Mouse (Mus musculus) embryonic facial prominence, embryonic 14.5 days (tissue): ENCODE measurements around the gene Dvl3. TPM values are rescaled to one million over a fixed set of nuclear protein-coding genes. Genes with fewer than 3 reads are reported as not detected.

ENCODE experiments used
- ATAC-seq: fragments of 200-750 bp; cut with Nextera tagmentation; 2 replicates; pipeline ENCODE4 v1.8.0; 2017; ENCODE audit warnings: low read depth, moderate number of reproducible peaks, moderate TSS enrichment
- DNase-seq: peaks from one replicate; pipeline ENCODE4 v3.0.0-alpha.2; 2015; ENCODE audit warnings: low spot score
- H3K27ac ChIP-seq: fragments of 300-500 bp; sonication (generic); replicated peaks from 2 replicates; pipeline ENCODE4 v1.5.1; 2014; ENCODE audit warnings: low read depth, mild to moderate bottlenecking, low read length, moderate library complexity
- H3K27me3 ChIP-seq: fragments of 300-500 bp; sonication (generic); replicated peaks from 2 replicates; pipeline ENCODE4 v1.6.1; 2014; ENCODE audit warnings: low read length; ENCODE audit not compliant: control insufficient read depth, insufficient read depth
- H3K36me3 ChIP-seq: fragments of 300-500 bp; sonication (generic); 2 replicates; pipeline ENCODE4 v1.6.1; 2014; ENCODE audit warnings: low read length, mixed read lengths; ENCODE audit not compliant: control insufficient read depth, insufficient read depth
- H3K4me1 ChIP-seq: fragments of 300-500 bp; sonication (generic); 2 replicates; pipeline ENCODE4 v1.6.1; 2014; ENCODE audit warnings: antibody characterized with exemption, low read length; ENCODE audit not compliant: control insufficient read depth, insufficient read depth
- H3K4me2 ChIP-seq: fragments of 300-500 bp; sonication (generic); 2 replicates; pipeline ENCODE4 v1.6.1; 2014; ENCODE audit warnings: low read depth, mild to moderate bottlenecking, low read length, moderate library complexity, mixed read lengths
- H3K4me3 ChIP-seq: fragments of 300-500 bp; sonication (generic); 2 replicates; pipeline ENCODE4 v1.5.1; 2014; ENCODE audit warnings: low read depth, mild to moderate bottlenecking, low read length
- H3K9ac ChIP-seq: fragments of 300-500 bp; sonication (generic); 2 replicates; pipeline ENCODE4 v1.6.1; 2014; ENCODE audit warnings: low read depth, mild to moderate bottlenecking, low read length, moderate library complexity, mixed read lengths
- H3K9me3 ChIP-seq: fragments of 300-500 bp; sonication (generic); 2 replicates; pipeline ENCODE4 v1.6.1; 2016; ENCODE audit warnings: low read length; ENCODE audit not compliant: control insufficient read depth
- WGBS: fragments of 180-500 bp; shearing (Covaris S2); extraction: QIAGEN DNeasy Blood & Tissue Kit; methylation state at CpG from one replicate; pipeline ENCODE4 v1.1.7; 2014; 5-methylcytosine and 5-hydroxymethylcytosine counted together
- polyA plus RNA-seq: library from polyadenylated mRNA; unstranded; fragments of >200 nt; fragmentation: Nextera tagmentation; extraction: Ambion mirVana; gene quantifications from 2 replicates; pipeline ENCODE4 v1.2.1, GENCODE M21; 2014

The Dvl3 gene
- polyA plus RNA-seq, 1 experiment from 2014 or later, result 30.8 TPM

- DNase-seq (no peak), ATAC-seq (no peak)
- no peak overlapping the region for H3K27ac ChIP-seq
- no peaks in the 10 kb centered on the region for H3K27me3 ChIP-seq
- no peak overlapping the region for H3K4me2 ChIP-seq
- H3K9ac ChIP-seq, result no peak overlapping the region
- no peaks in the 10 kb centered on the region for H3K9me3 ChIP-seq
- 97% methylated on average over 19 of the region's 20 CpGs for WGBS
- no peak overlapping the region for H3K4me3 ChIP-seq
- H3K4me1 ChIP-seq, result no peaks in the 10 kb centered on the region
- peaks cover 74% of the 10 kb centered on the region for H3K36me3 ChIP-seq
Measured at GRCm38 (mm10) chr16:20530941-20531340, 14.2 kb downstream of the Dvl3 start.

- peaks cover 58% of the 10 kb centered on the region for H3K36me3 ChIP-seq
- WGBS, result 46% methylated on average over 10 of the region's 10 CpGs
- no peak overlapping the region for H3K9ac ChIP-seq
- H3K27me3 ChIP-seq, result no peaks in the 10 kb centered on the region
- no peaks in the 10 kb centered on the region for H3K9me3 ChIP-seq
- DNase-seq (no peak), ATAC-seq (no peak)
- H3K4me3 ChIP-seq, result peak overlapping the region; percentile 95
- no peak overlapping the region for H3K27ac ChIP-seq
- H3K4me2 ChIP-seq, result peak overlapping the region; percentile 18; the same call in 1 of the 2 replicates
- peaks cover 18% of the 10 kb centered on the region for H3K4me1 ChIP-seq
Measured at GRCm38 (mm10) chr16:20534617-20535295, 18.0 kb downstream of the Dvl3 start.

DNA sequence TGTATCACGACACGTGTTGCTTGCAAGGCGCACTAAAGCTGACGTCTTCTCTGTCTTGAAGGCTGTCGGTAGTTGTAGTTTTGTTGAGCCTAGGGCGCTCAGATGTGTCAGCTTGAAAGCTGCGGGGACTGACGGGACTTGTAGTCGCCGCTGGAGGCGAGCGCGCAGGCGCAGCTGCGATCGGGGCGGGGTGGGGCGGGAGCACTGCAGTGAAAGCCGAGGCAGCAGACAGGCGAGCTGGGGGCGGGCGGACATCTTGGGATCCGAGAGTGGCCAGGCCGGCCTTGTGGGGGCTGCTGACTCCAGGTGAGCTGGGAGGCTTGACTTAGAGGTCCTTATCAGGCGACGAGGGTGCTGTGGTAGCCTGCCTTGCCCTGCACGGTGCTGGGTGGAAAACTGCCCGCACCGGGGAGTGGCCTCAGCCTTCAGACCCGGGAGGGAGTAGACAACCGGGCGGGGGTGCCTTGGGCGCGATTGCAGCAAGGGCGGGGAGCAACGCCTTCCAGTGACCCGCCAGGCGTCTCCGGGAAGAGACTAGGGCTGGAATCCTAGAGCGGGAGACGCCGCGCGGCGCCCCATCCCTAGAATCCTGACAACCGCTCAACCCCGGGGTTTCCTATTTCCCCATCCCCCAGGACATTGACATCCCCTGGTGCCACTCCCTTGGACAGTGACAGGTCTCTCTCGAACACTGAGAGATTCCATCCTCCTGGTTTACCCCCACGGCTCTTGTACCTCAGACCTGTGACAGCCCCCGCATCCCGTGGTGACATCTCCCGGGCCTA, 18.7 kb downstream of the Dvl3 start, which contains the start of gene Ap2m1:
TSS of gene Ap2m1 (plus strand) at position 183 of the 785 bp plus-strand sequence.
- peak within 1 kb of the TSS; percentile 86 for H3K4me2 ChIP-seq
- H3K9ac ChIP-seq, result peak within 1 kb of the TSS; percentile 93
- H3K27ac ChIP-seq, result peak within 1 kb of the TSS; percentile 79
- H3K36me3 ChIP-seq, result peaks cover 60% of the 10 kb centered on the region
- DNase-seq (peak; percentile 100), ATAC-seq (peak; percentile 99)
- H3K27me3 ChIP-seq, result no peaks in the 10 kb centered on the region
- H3K9me3 ChIP-seq, result no peaks in the 10 kb centered on the region
- under 1% methylated on average over 38 of the region's 52 CpGs for WGBS
- H3K4me3 ChIP-seq, result peak within 1 kb of the TSS; percentile 95
- H3K4me1 ChIP-seq, result peaks cover 18% of the 10 kb centered on the region

DNA sequence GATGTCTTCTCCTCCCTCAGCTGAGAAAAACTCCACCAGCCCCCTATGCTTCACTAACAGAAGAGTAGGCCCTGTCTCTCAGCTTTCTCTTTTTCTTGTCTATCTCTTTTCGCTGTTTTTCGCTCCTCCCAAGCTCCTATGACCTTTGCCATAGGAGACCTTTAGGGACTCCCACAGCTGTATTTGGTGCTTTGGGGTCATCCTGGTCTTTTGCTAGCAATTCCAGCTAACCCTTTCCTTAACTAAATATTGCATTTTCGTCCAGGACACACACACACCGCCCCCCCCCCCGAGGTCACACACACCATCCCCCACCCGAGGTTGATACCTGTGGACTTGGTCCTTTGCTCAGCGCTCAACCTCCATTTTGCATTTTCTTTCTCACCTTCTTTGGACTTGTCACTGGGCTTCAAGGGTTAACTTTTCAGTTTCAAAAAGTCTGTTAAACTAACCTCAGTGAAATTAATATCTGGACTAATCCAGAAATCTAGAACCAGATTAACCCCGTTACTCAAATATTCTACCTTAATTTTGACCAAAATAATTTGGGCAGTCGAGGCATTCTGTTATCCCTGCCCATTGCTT, 19.4 kb downstream of the Dvl3 start:
- DNase-seq (no peak), ATAC-seq (no peak)
- H3K27me3 ChIP-seq, result no peaks in the 10 kb centered on the region
- peaks cover 60% of the 10 kb centered on the region for H3K36me3 ChIP-seq
- peak overlapping the region; percentile 79; the same call in 1 of the 2 replicates for H3K27ac ChIP-seq
- peak overlapping the region; percentile 95 for H3K4me3 ChIP-seq
- H3K4me2 ChIP-seq, result peak overlapping the region; percentile 86
- peaks cover 18% of the 10 kb centered on the region for H3K4me1 ChIP-seq
- H3K9me3 ChIP-seq, result no peaks in the 10 kb centered on the region
- WGBS, result 29% methylated on average over 9 of the region's 9 CpGs
- peak overlapping the region; percentile 93 for H3K9ac ChIP-seq

DNA sequence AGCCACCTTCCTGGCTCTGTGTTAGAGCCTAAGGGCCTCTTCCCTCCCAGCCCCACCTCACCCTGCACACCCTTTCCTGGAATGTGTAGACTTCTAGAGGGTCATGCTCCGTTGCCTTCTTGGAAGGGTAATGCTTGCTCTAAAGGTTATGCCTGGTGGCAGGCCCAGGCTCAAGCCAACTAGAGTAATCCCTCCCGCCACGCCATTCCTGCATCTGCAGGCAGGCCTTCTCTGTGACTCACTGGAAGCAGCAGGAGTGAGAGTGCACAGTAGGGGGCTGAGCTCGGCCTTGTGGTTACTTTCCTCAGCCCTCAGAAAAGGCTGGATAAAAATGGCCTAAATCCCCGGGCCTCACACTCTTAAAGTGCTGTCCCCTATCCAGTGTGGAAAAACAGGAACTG, 20.3 kb downstream of the Dvl3 start:
- DNase-seq, result peak; percentile 32
- Histone ChIP-seq H3K9me3 (no peaks in the 10 kb centered on the region), H3K27ac (0 out of 2 replicates have a peak overlapping the region, but pooled peaks have one; percentile 35), H3K4me2 (peak overlapping the region; percentile 86), H3K4me1 (peaks cover 18% of the 10 kb centered on the region), H3K9ac (peak overlapping the region; percentile 93), H3K27me3 (no peaks in the 10 kb centered on the region), H3K36me3 (peaks cover 61% of the 10 kb centered on the region), H3K4me3 (peak overlapping the region; percentile 95)
- no peak for ATAC-seq
- WGBS, result 28% methylated on average over 5 of the region's 5 CpGs

- Histone ChIP-seq H3K9ac (peak overlapping the region; percentile 93), H3K9me3 (no peaks in the 10 kb centered on the region), H3K27me3 (no peaks in the 10 kb centered on the region), H3K27ac (no peak overlapping the region), H3K4me1 (peaks cover 18% of the 10 kb centered on the region), H3K4me2 (peak overlapping the region; percentile 86), H3K36me3 (peaks cover 62% of the 10 kb centered on the region), H3K4me3 (peak overlapping the region; percentile 95)
- DNase-seq (peak; percentile 26), ATAC-seq (no peak)
- WGBS, result 43% methylated on average over 6 of the region's 6 CpGs
Measured at GRCm38 (mm10) chr16:20537601-20538320, 21.0 kb downstream of the Dvl3 start.

DNA sequence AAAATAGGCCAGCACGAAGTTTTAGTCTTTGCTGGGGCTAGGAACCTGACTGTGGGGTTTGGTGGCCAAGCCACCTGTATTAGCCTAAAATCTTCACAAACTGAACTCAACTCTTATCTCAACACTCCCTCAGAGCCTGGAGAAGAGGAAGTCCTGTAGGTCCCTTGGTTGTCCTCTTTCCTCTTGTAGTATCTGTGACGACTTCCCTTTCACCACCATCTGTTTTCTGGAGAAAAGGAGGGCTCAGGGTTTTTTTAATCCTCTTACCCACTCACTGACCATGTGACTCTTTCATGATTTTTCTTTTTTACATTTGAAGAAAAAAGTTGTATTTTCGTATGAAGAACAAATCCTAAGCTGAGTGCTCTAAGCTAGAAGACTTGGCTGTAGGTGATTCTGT, 22.9 kb downstream of the Dvl3 start:
- Histone ChIP-seq H3K4me3 (no peak overlapping the region), H3K36me3 (peaks cover 65% of the 10 kb centered on the region), H3K9ac (no peak overlapping the region), H3K27ac (no peak overlapping the region), H3K27me3 (no peaks in the 10 kb centered on the region), H3K9me3 (no peaks in the 10 kb centered on the region), H3K4me2 (no peak overlapping the region), H3K4me1 (peaks cover 18% of the 10 kb centered on the region)
- no peak for ATAC-seq
- 74% methylated on average over 3 of the region's 3 CpGs for WGBS
- no peak for DNase-seq

- Histone ChIP-seq H3K4me1 (peaks cover 18% of the 10 kb centered on the region), H3K4me2 (no peak overlapping the region), H3K9ac (no peak overlapping the region), H3K27me3 (no peaks in the 10 kb centered on the region), H3K4me3 (no peak overlapping the region), H3K27ac (no peak overlapping the region), H3K36me3 (peaks cover 72% of the 10 kb centered on the region), H3K9me3 (no peaks in the 10 kb centered on the region)
- DNase-seq (no peak), ATAC-seq (no peak)
- WGBS, result 88% methylated on average over 4 of the region's 4 CpGs
Measured at GRCm38 (mm10) chr16:20540438-20540837, 23.7 kb downstream of the Dvl3 start.
